In genomic region chr15:100754805-100755497, GRCm38 (mm10) we compare ENCODE assay signal across 8 mouse cellular contexts. TPM values are rescaled to one million over a fixed set of nuclear protein-coding genes. Genes with fewer than 3 reads are reported as not detected.
DNase-seq lines count a peak whose midpoint lies in the region; ATAC-seq and TF ChIP-seq lines count a peak whose summit lies in the region.

No protein-coding gene starts in this region.

- TF ChIP-seq POLR2A in small intestine, adult 2 months (IDR thresholded peaks at IDR 0.05; ENCODE audit: low read depth, low read length), result no peak

- H3K27ac ChIP-seq in hindbrain, embryonic 15.5 days (replicated peaks), result no peak overlapping the region
- H3K27ac ChIP-seq in small intestine, adult 2 months (ENCODE audit: insufficient read depth, low read depth, low read length), result peak overlapping the region; percentile 85

- no peak overlapping the region for H3K4me3 ChIP-seq in C2C12 (ENCODE audit: insufficient read depth, poor library complexity, severe bottlenecking)
- H3K4me3 ChIP-seq in hindbrain, embryonic 15.5 days, result peak overlapping the region; percentile 8; the same call in 1 of the 2 replicates
- H3K4me3 ChIP-seq in small intestine, adult 2 months (ENCODE audit: low read depth, low read length), result peak overlapping the region; percentile 25; the same call in 1 of the 2 replicates

- H3K9ac ChIP-seq in hindbrain, embryonic 15.5 days, result no peak overlapping the region

- peaks cover 9% of the 10 kb centered on the region for H3K4me1 ChIP-seq in hindbrain, embryonic 15.5 days (replicated peaks)
- H3K4me1 ChIP-seq in small intestine, adult 2 months (ENCODE audit: control insufficient read depth, insufficient read depth, insufficient read length, low read length), result peaks cover 9% of the 10 kb centered on the region; the same call in 1 of the 2 replicates

- peak; percentile 83 for TF ChIP-seq CTCF in C2C12 (IDR thresholded peaks at IDR 0.05; ENCODE audit: control insufficient read depth, insufficient read depth, insufficient read length)
- TF ChIP-seq CTCF in small intestine, adult 2 months (IDR thresholded peaks at IDR 0.05; ENCODE audit: extremely low read depth, insufficient read length, insufficient replicate concordance, low read depth, low read length), result peak; percentile 68; the same call in 1 of the 2 replicates

- H3ac ChIP-seq in C2C12 (ENCODE audit: control insufficient read depth, insufficient read length, low read depth), result no peak overlapping the region

- no peaks in the 10 kb centered on the region for H3K79me2 ChIP-seq in C2C12 (ENCODE audit: control insufficient read depth, insufficient read depth)

- H3K27me3 ChIP-seq in C2C12 (ENCODE audit: control insufficient read depth, insufficient read depth, insufficient read length), result no peaks in the 10 kb centered on the region
- no peaks in the 10 kb centered on the region for H3K27me3 ChIP-seq in hindbrain, embryonic 15.5 days
- no peaks in the 10 kb centered on the region for H3K27me3 ChIP-seq in small intestine, adult 2 months (ENCODE audit: control insufficient read depth, insufficient read depth, low read length)

- no peaks in the 10 kb centered on the region for H3K79me3 ChIP-seq in C2C12 (ENCODE audit: low read depth)

- no peaks in the 10 kb centered on the region for H3K9me3 ChIP-seq in hindbrain, embryonic 15.5 days

- peak; percentile 32 for DNase-seq in 3134 (ENCODE audit: extremely low read depth, insufficient read length, low spot score)
- peak; percentile 51 for DNase-seq in embryo, embryonic 9.5 days (ENCODE audit: extremely low spot score)
- peak; percentile 54 to 60 for DNase-seq in lung, adult 18-20 months
- no peak for DNase-seq in right cerebral cortex, postnatal 4 days
- DNase-seq in Muller cell, postnatal 12 days (ENCODE audit: inconsistent ontology term), result no peak

- H3K36me3 ChIP-seq in C2C12 (ENCODE audit: control insufficient read depth, insufficient read depth), result no peaks in the 10 kb centered on the region
- H3K36me3 ChIP-seq in hindbrain, embryonic 15.5 days, result no peaks in the 10 kb centered on the region
- no peaks in the 10 kb centered on the region for H3K36me3 ChIP-seq in small intestine, adult 2 months (ENCODE audit: control insufficient read depth, insufficient read depth, low read length)

- WGBS in hindbrain, embryonic 15.5 days, result 13% methylated on average over 11 of the region's 11 CpGs
- WGBS in small intestine, adult 2 months, result under 1% methylated on average over 11 of the region's 11 CpGs

- no peak for ATAC-seq in hindbrain, embryonic 15.5 days (ENCODE audit: low FRiP score, low read depth)

- peak overlapping the region; percentile 39 for H3K4me2 ChIP-seq in hindbrain, embryonic 15.5 days

TF ChIP-seq in C2C12, 6 proteins besides CTCF, POLR2A, EP300 and RAD21:
- TF ChIP-seq CEBPB (IDR thresholded peaks at IDR 0.05; ENCODE audit: low read depth) (no peak), MAX (IDR thresholded peaks at IDR 0.05) (no peak), MYOG (IDR thresholded peaks at IDR 0.05; ENCODE audit: control insufficient read depth, extremely low read depth, insufficient read length) (no peak), USF1 (IDR thresholded peaks at IDR 0.05; ENCODE audit: low read depth) (no peak), MYOD1 (IDR thresholded peaks at IDR 0.05; ENCODE audit: control insufficient read depth, insufficient read length, low read depth) (no peak), FOSL1 (IDR thresholded peaks at IDR 0.05; ENCODE audit: insufficient read depth, low read length, poor library complexity, severe bottlenecking) (no peak)

RNA-seq across cellular contexts. Expression of gene Slc4a8, which starts 6.6 kb away (rescaled TPM):
- 11.9 TPM for polyA plus RNA-seq in C2C12 (2012; fragmentation: generic; extraction: Trizol)
- polyA plus RNA-seq in hindbrain, embryonic 15.5 days (2015; fragmentation: Nextera tagmentation; extraction: Ambion mirVana), result 26.7 and 27.1 TPM in 2 replicates
- 0.51 and 0.98 TPM in 2 replicates for polyA plus RNA-seq in small intestine, adult 2 months (2012; rRNA removed)

RNA-seq across cellular contexts. Expression of gene Galnt6, which starts 25.8 kb away (rescaled TPM):
- 0.29 TPM for polyA plus RNA-seq in C2C12 (2012; fragmentation: generic; extraction: Trizol)
- polyA plus RNA-seq in hindbrain, embryonic 15.5 days (2015; fragmentation: Nextera tagmentation; extraction: Ambion mirVana), result 0.14 and 0.25 TPM in 2 replicates
- 35.2 and 73.0 TPM in 2 replicates for polyA plus RNA-seq in small intestine, adult 2 months (2012; rRNA removed)

Comparison
In these comparisons a context has a peak if more than half of its experiments do, and no peak if none do; other contexts are left out.
1. DNase-seq: peak in 3134 (single experiment), embryo, embryonic 9.5 days (single experiment) and lung, adult 18-20 months (2 of 2); none in right cerebral cortex, postnatal 4 days (single experiment) and Muller cell, postnatal 12 days (single experiment).
2. RNA of gene Galnt6, which starts 25.8 kb away (polyA plus RNA-seq): 35.2 to 73.0 TPM in small intestine, adult 2 months; 0.29 TPM in C2C12 (single experiment) and 0.14 to 0.25 TPM in hindbrain, embryonic 15.5 days; every median in the first group is over 10 times any median in the second.